Mouse (Mus musculus): ENCODE measurements around the gene Serpinb9d. TPM values are rescaled to one million over a fixed set of nuclear protein-coding genes. Genes with fewer than 3 reads are reported as not detected.

The Serpinb9d gene
- total RNA-seq (2023): not detected

GRCm38 (mm10) chr13:33192659-33193058 lies at the start of gene Serpinb9d:
Gene Serpinb9d (plus strand): TSS chr13:33192959.

GRCm38 (mm10) chr13:33159642-33160041 lies 33.1 kb upstream of the Serpinb9d start, which contains the start of gene Serpinb9c:
Gene Serpinb9c (minus strand): TSS chr13:33159742.

GRCm38 (mm10) chr13:33249312-33249711 lies 56.6 kb downstream of the Serpinb9d start, which contains the start of gene Serpinb9e:
Gene Serpinb9e (plus strand): TSS chr13:33249612.

Other genes with a start within 250 kb of the Serpinb9d start
- 10.3 TPM for gene Serpinb6b, start 227.8 kb upstream of the Serpinb9d start, total RNA-seq (2023)
- gene Serpinb9, start 189.7 kb upstream of the Serpinb9d start, total RNA-seq (2023): 5.6 TPM
- gene Serpinb9b, start 165.5 kb upstream of the Serpinb9d start, total RNA-seq (2023): not detected
- gene Serpinb1b, start 114.4 kb upstream of the Serpinb9d start, total RNA-seq (2023): not detected
- gene Serpinb9c, start 33.2 kb upstream of the Serpinb9d start, total RNA-seq (2023): not detected
- not detected for gene Serpinb9e, start 56.7 kb downstream of the Serpinb9d start, total RNA-seq (2023)
- not detected for gene Serpinb9f, start 131.1 kb downstream of the Serpinb9d start, total RNA-seq (2023)
- gene Gm11397, start 202.8 kb downstream of the Serpinb9d start, total RNA-seq (2023): not detected